ENCODE assay signal across 8 mouse cellular contexts in genomic region chr19:5848826-5849672, GRCm38 (mm10). TPM values are rescaled to one million over a fixed set of nuclear protein-coding genes. Genes with fewer than 3 reads are reported as not detected.
DNase-seq lines count a peak whose midpoint lies in the region; ATAC-seq and TF ChIP-seq lines count a peak whose summit lies in the region.

No protein-coding gene starts in this region.

- WGBS in heart, adult 2 months = 11% methylated on average over 13 of the region's 13 CpGs
- 17% methylated on average over 13 of the region's 13 CpGs for WGBS in kidney, embryonic 16.5 days
- 47% methylated on average over 13 of the region's 13 CpGs for WGBS in midbrain, embryonic 10.5 days

- TF ChIP-seq CTCF in heart, adult 2 months (IDR thresholded peaks at IDR 0.05) = peak; percentile 11; the same call in 1 of the 2 replicates

- H3K36me3 ChIP-seq in heart, adult 2 months (ENCODE audit: control insufficient read depth, insufficient read depth, low read length) = peaks cover 5% of the 10 kb centered on the region; the same call in 1 of the 2 replicates
- peaks cover 20% of the 10 kb centered on the region for H3K36me3 ChIP-seq in kidney, embryonic 16.5 days (ENCODE audit: insufficient read depth, low read length)
- H3K36me3 ChIP-seq in midbrain, embryonic 10.5 days = peaks cover 24% of the 10 kb centered on the region

- H3K4me3 ChIP-seq in heart, adult 2 months = peak overlapping the region; percentile 52
- H3K4me3 ChIP-seq in kidney, embryonic 16.5 days (ENCODE audit: low read length) = peak overlapping the region; percentile 13; the same call in 1 of the 2 replicates
- H3K4me3 ChIP-seq in midbrain, embryonic 10.5 days = peak overlapping the region; percentile 49

- no peaks in the 10 kb centered on the region for H3K9me3 ChIP-seq in kidney, embryonic 16.5 days (ENCODE audit: low read length)
- H3K9me3 ChIP-seq in midbrain, embryonic 10.5 days (replicated peaks) = no peaks in the 10 kb centered on the region

- H3K4me1 ChIP-seq in heart, adult 2 months (ENCODE audit: control insufficient read depth, insufficient read depth, low read length) = peaks cover 34% of the 10 kb centered on the region
- peaks cover 48% of the 10 kb centered on the region for H3K4me1 ChIP-seq in kidney, embryonic 16.5 days (ENCODE audit: insufficient read depth, low read length)
- peaks cover 72% of the 10 kb centered on the region for H3K4me1 ChIP-seq in midbrain, embryonic 10.5 days

- H3K79me2 ChIP-seq in heart, adult 2 months (replicated peaks; ENCODE audit: control insufficient read depth, insufficient read depth, low read length) = 0 out of 2 replicates have a peak, but pooled peaks cover 1% of the 10 kb centered on the region

- H3K4me2 ChIP-seq in kidney, embryonic 16.5 days (replicated peaks; ENCODE audit: low read depth, low read length) = peak overlapping the region; percentile 64

- peak overlapping the region; percentile 75 for H3K9ac ChIP-seq in heart, adult 2 months (ENCODE audit: low read depth, low read length)
- H3K9ac ChIP-seq in kidney, embryonic 16.5 days (replicated peaks; ENCODE audit: low read length) = peak overlapping the region; percentile 70

- peak; percentile 70 for TF ChIP-seq POLR2A in heart, adult 2 months (IDR thresholded peaks at IDR 0.05; ENCODE audit: insufficient read depth, low read depth, low read length)

- H3K27ac ChIP-seq in heart, adult 2 months = peak overlapping the region; percentile 100
- peak overlapping the region; percentile 99 for H3K27ac ChIP-seq in kidney, embryonic 16.5 days (ENCODE audit: low read length)
- H3K27ac ChIP-seq in midbrain, embryonic 10.5 days (replicated peaks) = peak overlapping the region; percentile 95

- DNase-seq in A20 (ENCODE audit: low read depth, low spot score) (peak; percentile 94), ES-CJ7 (ENCODE audit: low read depth, low spot score) (peak; percentile 95)
- peak; percentile 51 to 56 for DNase-seq in cerebellum, postnatal 10 days
- DNase-seq in heart, adult 2 months = peak; percentile 69 to 76
- DNase-seq in midbrain, embryonic 10.5 days (ENCODE audit: low spot score) = peak; percentile 32
- no peak for DNase-seq in right cerebral cortex, postnatal 25 days
- DNase-seq in right cerebral cortex, postnatal 4 days = no peak

- intact Hi-C loops in heart, adult 2 months (cut with DNase I) = no loop called here

- peak; percentile 81 for TF ChIP-seq EP300 in heart, adult 2 months (IDR thresholded peaks at IDR 0.05; ENCODE audit: insufficient read depth, low read depth, low read length)

- H3K27me3 ChIP-seq in heart, adult 2 months (ENCODE audit: control insufficient read depth, insufficient read depth, low read length) = no peaks in the 10 kb centered on the region
- no peaks in the 10 kb centered on the region for H3K27me3 ChIP-seq in kidney, embryonic 16.5 days (ENCODE audit: insufficient read depth, low read length)
- H3K27me3 ChIP-seq in midbrain, embryonic 10.5 days (ENCODE audit: low read depth, poor library complexity, severe bottlenecking) = no peaks in the 10 kb centered on the region

- ATAC-seq in kidney, embryonic 16.5 days (ENCODE audit: low FRiP score, low TSS enrichment) = 0 out of 2 replicates have a peak, but pooled peaks have one; percentile 3

RNA-seq across cellular contexts. Expression of gene Frmd8, which starts 26.0 kb away (rescaled TPM):
- 1 to 10 TPM; 7.7 to 8.4 TPM for total RNA-seq in heart, adult 2 months (2021)
- 7.0 and 9.3 TPM in 2 replicates for polyA plus RNA-seq in heart, adult 2 months (2012; rRNA removed)
- polyA plus RNA-seq in kidney, embryonic 16.5 days (2015; fragmentation: Nextera tagmentation; extraction: Ambion mirVana) = 50.6 and 52.9 TPM in 2 replicates
- 33.8 and 34.9 TPM in 2 replicates for polyA plus RNA-seq in midbrain, embryonic 10.5 days (2016; fragmentation: Nextera tagmentation; extraction: Ambion mirVana)

RNA-seq across cellular contexts. Expression of gene Slc25a45, which starts 28.6 kb away (rescaled TPM):
- 1 to 10 TPM; 2.8 TPM for total RNA-seq in heart, adult 2 months (2021)
- polyA plus RNA-seq in heart, adult 2 months (2012; rRNA removed) = 7.9 and 8.2 TPM in 2 replicates
- polyA plus RNA-seq in kidney, embryonic 16.5 days (2015; fragmentation: Nextera tagmentation; extraction: Ambion mirVana) = 14.8 and 15.7 TPM in 2 replicates
- polyA plus RNA-seq in midbrain, embryonic 10.5 days (2016; fragmentation: Nextera tagmentation; extraction: Ambion mirVana) = 2.3 and 2.6 TPM in 2 replicates

RNA-seq across cellular contexts. Expression of gene Tigd3, which starts 44.9 kb away (rescaled TPM):
- under 1 TPM; 0.14 to 0.47 TPM for total RNA-seq in heart, adult 2 months (2021)
- 0.25 and 0.67 TPM in 2 replicates for polyA plus RNA-seq in heart, adult 2 months (2012; rRNA removed)
- 3.7 and 4.4 TPM in 2 replicates for polyA plus RNA-seq in kidney, embryonic 16.5 days (2015; fragmentation: Nextera tagmentation; extraction: Ambion mirVana)
- 9.5 and 10.8 TPM in 2 replicates for polyA plus RNA-seq in midbrain, embryonic 10.5 days (2016; fragmentation: Nextera tagmentation; extraction: Ambion mirVana)

Comparison
In these comparisons a context has a peak if more than half of its experiments do, and no peak if none do; other contexts are left out.
1. DNase-seq: peak in A20 (single experiment), ES-CJ7 (single experiment), cerebellum, postnatal 10 days (2 of 2), heart, adult 2 months (2 of 2) and midbrain, embryonic 10.5 days (single experiment); none in right cerebral cortex, postnatal 25 days (single experiment) and right cerebral cortex, postnatal 4 days (single experiment).
2. Peak in every context shown above with its lines, with median percentiles within 50 percentile points of each other: H3K27ac ChIP-seq and H3K4me3 ChIP-seq.